Comparison of ENCODE assay signal across 8 mouse cellular contexts in the genomic region with DNA sequence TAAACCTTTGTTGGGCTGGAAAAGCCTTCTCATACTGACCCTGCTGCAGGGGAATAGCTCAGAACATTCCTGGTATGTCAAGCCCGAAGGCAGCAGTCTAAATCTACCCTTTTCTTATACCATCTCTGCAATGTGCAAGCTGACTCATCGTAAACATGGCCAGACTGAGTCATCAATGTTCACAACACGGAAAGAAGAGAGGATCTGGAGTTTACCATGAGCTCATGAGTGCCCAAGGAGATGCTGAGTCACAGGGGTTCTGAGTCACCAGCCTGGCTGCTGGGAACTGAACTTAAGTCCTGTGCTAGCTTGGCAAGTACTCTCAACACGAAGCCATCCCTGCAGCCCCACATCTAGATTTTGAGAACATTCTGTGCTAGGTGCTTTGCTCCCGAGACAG.
DNase-seq lines count a peak whose midpoint lies in the region; ATAC-seq and TF ChIP-seq lines count a peak whose summit lies in the region.

No protein-coding gene starts in this region.

- no peaks in the 10 kb centered on the region for H3K9me3 ChIP-seq in forebrain, embryonic 13.5 days (replicated peaks)
- no peaks in the 10 kb centered on the region for H3K9me3 ChIP-seq in forebrain, embryonic 10.5 days
- H3K9me3 ChIP-seq in intestine, postnatal 0 days (ENCODE audit: control insufficient read depth) = no peaks in the 10 kb centered on the region

- peaks cover 65% of the 10 kb centered on the region for H3K27me3 ChIP-seq in forebrain, embryonic 13.5 days
- H3K27me3 ChIP-seq in forebrain, embryonic 10.5 days (ENCODE audit: poor library complexity, severe bottlenecking) = peaks cover 84% of the 10 kb centered on the region
- no peaks in the 10 kb centered on the region for H3K27me3 ChIP-seq in intestine, postnatal 0 days (replicated peaks; ENCODE audit: control insufficient read depth, insufficient read depth, low read length)

- H3K36me3 ChIP-seq in forebrain, embryonic 13.5 days (ENCODE audit: poor library complexity, severe bottlenecking) = no peaks in the 10 kb centered on the region
- H3K36me3 ChIP-seq in forebrain, embryonic 10.5 days (replicated peaks) = no peaks in the 10 kb centered on the region
- H3K36me3 ChIP-seq in intestine, postnatal 0 days (ENCODE audit: control insufficient read depth, insufficient read depth) = no peaks in the 10 kb centered on the region

- peaks cover 55% of the 10 kb centered on the region for H3K4me1 ChIP-seq in forebrain, embryonic 13.5 days
- peaks cover 77% of the 10 kb centered on the region for H3K4me1 ChIP-seq in forebrain, embryonic 10.5 days
- H3K4me1 ChIP-seq in intestine, postnatal 0 days (replicated peaks; ENCODE audit: control insufficient read depth, insufficient read depth, low read length) = no peaks in the 10 kb centered on the region

- ATAC-seq in forebrain, embryonic 13.5 days = no peak
- ATAC-seq in intestine, postnatal 0 days = peak; percentile 60; the same call in 1 of the 2 replicates
- no peak for ATAC-seq in activated CD4-positive, CD25-positive, alpha-beta regulatory T cell, adult 4 months

- no peak overlapping the region for H3K4me2 ChIP-seq in forebrain, embryonic 13.5 days
- no peak overlapping the region for H3K4me2 ChIP-seq in intestine, postnatal 0 days (replicated peaks; ENCODE audit: low read depth)

- no peak overlapping the region for H3K4me3 ChIP-seq in forebrain, embryonic 13.5 days
- no peak overlapping the region for H3K4me3 ChIP-seq in forebrain, embryonic 10.5 days
- H3K4me3 ChIP-seq in intestine, postnatal 0 days (ENCODE audit: low read depth, low read length) = no peak overlapping the region

- no peak for DNase-seq in forebrain, embryonic 10.5 days (ENCODE audit: extremely low spot score, low spot score)
- DNase-seq in urinary bladder, adult 18-20 months (ENCODE audit: low spot score in 2 of 2) = peak; percentile 46 to 82
- DNase-seq in urinary bladder, postnatal 10 days (ENCODE audit: low spot score) = no peak
- peak; percentile 42 for DNase-seq in lung, postnatal 25 days (ENCODE audit: low spot score)
- no peak for DNase-seq in ovary, postnatal 36 days (ENCODE audit: low spot score)

- 75% methylated on average over 5 of the region's 5 CpGs for WGBS in forebrain, embryonic 13.5 days
- WGBS in forebrain, embryonic 10.5 days = 87% methylated on average over 5 of the region's 5 CpGs
- WGBS in intestine, postnatal 0 days = 57% methylated on average over 5 of the region's 5 CpGs

- no peak for TF ChIP-seq CTCF in intestine, postnatal 0 days (IDR thresholded peaks at IDR 0.05; ENCODE audit: low read depth)

- peak overlapping the region; percentile 8; the same call in 1 of the 2 replicates for H3K27ac ChIP-seq in forebrain, embryonic 13.5 days
- no peak overlapping the region for H3K27ac ChIP-seq in forebrain, embryonic 10.5 days
- no peak overlapping the region for H3K27ac ChIP-seq in intestine, postnatal 0 days (ENCODE audit: low read depth, low read length)

- H3K9ac ChIP-seq in forebrain, embryonic 13.5 days = no peak overlapping the region
- H3K9ac ChIP-seq in intestine, postnatal 0 days (ENCODE audit: low read depth, low read length) = no peak overlapping the region

Comparison
In these comparisons a context has a peak if more than half of its experiments do, and no peak if none do; other contexts are left out.
1. DNase-seq: peak in urinary bladder, adult 18-20 months (2 of 2) and lung, postnatal 25 days (single experiment); none in forebrain, embryonic 10.5 days (single experiment), urinary bladder, postnatal 10 days (single experiment) and ovary, postnatal 36 days (single experiment).